ENCODE assay signal across 14 mouse cellular contexts in the genomic region with DNA sequence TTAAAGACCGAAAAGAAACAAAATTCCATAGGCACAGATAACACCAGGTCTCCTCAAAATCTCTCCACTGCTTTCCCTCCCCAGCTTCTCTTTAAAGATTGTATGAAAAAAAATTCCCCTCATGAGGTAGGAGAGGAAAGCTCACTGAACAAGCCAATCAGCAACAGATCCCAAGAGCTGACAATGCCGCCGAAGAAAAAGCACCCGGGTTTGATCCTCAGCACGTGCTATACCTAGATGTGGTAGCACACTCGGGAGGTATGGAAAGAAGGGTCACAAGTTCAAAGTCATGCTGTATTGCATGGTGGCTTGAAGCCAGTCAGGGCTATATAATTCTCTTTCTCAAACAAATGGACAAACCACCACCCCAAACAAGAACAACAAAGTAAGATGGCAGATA.
"Had no signal": no experiment of that assay in that cellular context is flagged by ENCODE, and none has a peak within 500 bp of the region (broad histone marks: within the 10 kb centered on the region; RNA-seq: fewer than 3 reads in every experiment).

No protein-coding gene starts in this region.

- H3K4me3 ChIP-seq: intestine, embryonic 15.5 days; limb, embryonic 12.5 days; limb, embryonic 15.5 days had no signal

- H3K36me3 ChIP-seq: intestine, embryonic 15.5 days; limb, embryonic 12.5 days; limb, embryonic 15.5 days had no signal

- ATAC-seq: intestine, embryonic 15.5 days; liver, postnatal 0 days; lung, postnatal 0 days had no signal

- H3K9ac ChIP-seq: intestine, embryonic 15.5 days; limb, embryonic 12.5 days; limb, embryonic 15.5 days; liver, embryonic 14.5 days; liver, postnatal 0 days; lung, embryonic 14.5 days had no signal

- H3K4me1 ChIP-seq: intestine, embryonic 15.5 days had no signal

- H3K9me3 ChIP-seq: intestine, embryonic 15.5 days; limb, embryonic 12.5 days; limb, embryonic 15.5 days had no signal

- H3K4me2 ChIP-seq: intestine, embryonic 15.5 days; limb, embryonic 12.5 days; limb, embryonic 15.5 days; liver, embryonic 11.5 days; lung, embryonic 14.5 days had no signal

- DNase-seq: kidney, postnatal 4 days; left cerebral cortex, postnatal 4 days; liver, postnatal 0 days; lung, embryonic 14.5 days; midbrain, embryonic 14.5 days; thymus, adult 18-20 months; thymus, postnatal 25 days had no signal

- H3K27me3 ChIP-seq: intestine, embryonic 15.5 days; limb, embryonic 12.5 days; limb, embryonic 15.5 days had no signal

- H3K27ac ChIP-seq: intestine, embryonic 15.5 days; limb, embryonic 12.5 days; liver, embryonic 14.5 days; macrophage had no signal
